8 mouse cellular contexts compared by ENCODE assay signal in genomic region chr7:30280670-30281138, GRCm38 (mm10). TPM values are rescaled to one million over a fixed set of nuclear protein-coding genes. Genes with fewer than 3 reads are reported as not detected.
DNase-seq lines count a peak whose midpoint lies in the region; ATAC-seq lines count a peak whose summit lies in the region.

No protein-coding gene starts in this region.

- 1% methylated on average over 20 of the region's 20 CpGs for WGBS in hindbrain, embryonic 15.5 days

- H3K9me3 ChIP-seq in hindbrain, embryonic 15.5 days: no peaks in the 10 kb centered on the region

- H3K9ac ChIP-seq in hindbrain, embryonic 15.5 days: peak overlapping the region; percentile 67

- no peaks in the 10 kb centered on the region for H3K27me3 ChIP-seq in hindbrain, embryonic 15.5 days

- peaks cover 14% of the 10 kb centered on the region for H3K4me1 ChIP-seq in hindbrain, embryonic 15.5 days (replicated peaks)

- H3K36me3 ChIP-seq in hindbrain, embryonic 15.5 days: no peaks in the 10 kb centered on the region

- peak overlapping the region; percentile 54 for H3K4me3 ChIP-seq in hindbrain, embryonic 15.5 days

- peak; percentile 84 for DNase-seq in T-cell, adult 2 months (ENCODE audit: low spot score)
- peak; percentile 81 to 83 for DNase-seq in cerebellum, postnatal 36 days
- peak; percentile 81 to 87 for DNase-seq in frontal cortex, postnatal 36 days (ENCODE audit: low spot score in 2 of 2)
- DNase-seq in left cerebral cortex, adult 11 months (ENCODE audit: low spot score): peak; percentile 89
- DNase-seq in lung, postnatal 4 days: peak; percentile 92 to 96
- peak; percentile 70 for DNase-seq in retina, postnatal 7 days (ENCODE audit: low read depth, low spot score)
- DNase-seq in urinary bladder, adult 2 months (ENCODE audit: low spot score): peak; percentile 72

- H3K4me2 ChIP-seq in hindbrain, embryonic 15.5 days: peak overlapping the region; percentile 89

- peak; percentile 88 for ATAC-seq in hindbrain, embryonic 15.5 days (ENCODE audit: low FRiP score, low read depth)

- peak overlapping the region; percentile 96 for H3K27ac ChIP-seq in hindbrain, embryonic 15.5 days (replicated peaks)

RNA-seq across cellular contexts. Expression of gene Wdr62, which starts 0.5 kb away (rescaled TPM):
- polyA plus RNA-seq in hindbrain, embryonic 15.5 days (2015; fragmentation: Nextera tagmentation; extraction: Ambion mirVana): 4.0 and 5.3 TPM in 2 replicates
- polyA plus RNA-seq in urinary bladder, adult 2 months (2012; rRNA removed): 10.2 and 11.4 TPM in 2 replicates

RNA-seq across cellular contexts. Expression of gene Thap8, which starts 0.8 kb away (rescaled TPM):
- 0.52 and 0.88 TPM in 2 replicates for polyA plus RNA-seq in hindbrain, embryonic 15.5 days (2015; fragmentation: Nextera tagmentation; extraction: Ambion mirVana)
- 0.18 and 0.36 TPM in 2 replicates for polyA plus RNA-seq in urinary bladder, adult 2 months (2012; rRNA removed)

RNA-seq across cellular contexts. Expression of gene Clip3, which starts 10.8 kb away (rescaled TPM):
- 88.4 and 120 TPM in 2 replicates for polyA plus RNA-seq in hindbrain, embryonic 15.5 days (2015; fragmentation: Nextera tagmentation; extraction: Ambion mirVana)
- polyA plus RNA-seq in urinary bladder, adult 2 months (2012; rRNA removed): 23.7 and 47.9 TPM in 2 replicates

RNA-seq across cellular contexts. Expression of gene Alkbh6, which starts 27.8 kb away (rescaled TPM):
- polyA plus RNA-seq in hindbrain, embryonic 15.5 days (2015; fragmentation: Nextera tagmentation; extraction: Ambion mirVana): 121 and 135 TPM in 2 replicates
- polyA plus RNA-seq in urinary bladder, adult 2 months (2012; rRNA removed): 68.0 and 80.2 TPM in 2 replicates

RNA-seq across cellular contexts. Expression of gene Syne4, which starts 33.9 kb away (rescaled TPM):
- polyA plus RNA-seq in hindbrain, embryonic 15.5 days (2015; fragmentation: Nextera tagmentation; extraction: Ambion mirVana): 17.1 and 19.1 TPM in 2 replicates
- polyA plus RNA-seq in urinary bladder, adult 2 months (2012; rRNA removed): 5.4 and 9.1 TPM in 2 replicates

Comparison
In these comparisons a context has a peak if more than half of its experiments do, and no peak if none do; other contexts are left out.
1. Peak in every context shown above with its lines: DNase-seq, ATAC-seq, H3K4me3 ChIP-seq and H3K27ac ChIP-seq.